Mouse (Mus musculus) heart, embryonic 15.5 days (tissue): ENCODE measurements around the gene Cd72. TPM values are rescaled to one million over a fixed set of nuclear protein-coding genes. Genes with fewer than 3 reads are reported as not detected.

ENCODE experiments used
- ATAC-seq: fragments of 200-750 bp; cut with Nextera tagmentation; replicated peaks from 2 replicates; pipeline ENCODE4 v1.8.0; 2017; ENCODE audit warnings: low read depth, moderate TSS enrichment; ENCODE audit not compliant: insufficient number of reproducible peaks, insufficient read depth, low FRiP score
- H3K27ac ChIP-seq: fragments of 300-500 bp; sonication (generic); 2 replicates; pipeline ENCODE4 v1.5.1; 2015; ENCODE audit warnings: mild to moderate bottlenecking, inconsistent platforms
- H3K27me3 ChIP-seq: fragments of 300-500 bp; sonication (generic); 2 replicates; pipeline ENCODE4 v1.6.1; 2015; ENCODE audit warnings: inconsistent platforms
- H3K36me3 ChIP-seq: fragments of 300-500 bp; sonication (generic); 2 replicates; pipeline ENCODE4 v1.6.1; 2015; ENCODE audit warnings: mild to moderate bottlenecking, inconsistent platforms
- H3K4me1 ChIP-seq: fragments of 300-500 bp; sonication (generic); replicated peaks from 2 replicates; pipeline ENCODE4 v1.6.1; 2015; ENCODE audit warnings: inconsistent platforms
- H3K4me2 ChIP-seq: fragments of 300-500 bp; sonication (generic); 2 replicates; pipeline ENCODE4 v1.6.1; 2015; ENCODE audit warnings: inconsistent platforms, mild to moderate bottlenecking, moderate library complexity
- H3K4me3 ChIP-seq: fragments of 300-500 bp; sonication (generic); 2 replicates; pipeline ENCODE4 v1.5.1; 2015; ENCODE audit warnings: mild to moderate bottlenecking, inconsistent platforms
- H3K9ac ChIP-seq: fragments of 300-500 bp; sonication (generic); 2 replicates; pipeline ENCODE4 v1.6.1; 2015; ENCODE audit warnings: mild to moderate bottlenecking, inconsistent platforms
- H3K9me3 ChIP-seq: fragments of 300-500 bp; sonication (generic); replicated peaks from 2 replicates; pipeline ENCODE4 v1.6.1; 2016; ENCODE audit warnings: inconsistent platforms
- WGBS: fragments of 180-500 bp; shearing (Covaris S2); methylation state at CpG from one replicate; pipeline ENCODE4 v1.1.7; 2015; ENCODE audit warnings: mixed read lengths; 5-methylcytosine and 5-hydroxymethylcytosine counted together
- polyA plus RNA-seq: library from polyadenylated mRNA; unstranded; fragments of >200 nt; fragmentation: Nextera tagmentation; extraction: Ambion mirVana; gene quantifications from 2 replicates; pipeline ENCODE4 v1.2.1, GENCODE M21; 2015

Cd72 gene
- polyA plus RNA-seq, 1 experiment from 2014 or later, result 2.1 TPM

GRCm38 (mm10) chr4:43447251-43447650 lies 7.2 kb downstream of the Cd72 start:
- Histone ChIP-seq H3K4me3 (no peak overlapping the region), H3K4me1 (peaks cover 15% of the 10 kb centered on the region), H3K27ac (no peak overlapping the region), H3K9ac (no peak overlapping the region), H3K4me2 (no peak overlapping the region), H3K9me3 (no peaks in the 10 kb centered on the region), H3K27me3 (0 out of 2 replicates have a peak, but pooled peaks cover 3% of the 10 kb centered on the region), H3K36me3 (peaks cover 35% of the 10 kb centered on the region)
- ATAC-seq, result no peak
- WGBS, result 93% methylated on average over 13 of the region's 13 CpGs

- H3K36me3 ChIP-seq, result peaks cover 35% of the 10 kb centered on the region
- H3K27me3 ChIP-seq, result no peaks in the 10 kb centered on the region
- H3K4me2 ChIP-seq, result peak overlapping the region; percentile 97
- H3K27ac ChIP-seq, result peak overlapping the region; percentile 93
- H3K9ac ChIP-seq, result peak overlapping the region; percentile 99
- no peaks in the 10 kb centered on the region for H3K9me3 ChIP-seq
- ATAC-seq, result no peak
- peak overlapping the region; percentile 93 for H3K4me3 ChIP-seq
- peaks cover 14% of the 10 kb centered on the region for H3K4me1 ChIP-seq
- WGBS, result 2% methylated on average over 28 of the region's 28 CpGs
Measured at GRCm38 (mm10) chr4:43443511-43443910, 10.9 kb downstream of the Cd72 start.

GRCm38 (mm10) chr4:43442456-43443361 lies 11.7 kb downstream of the Cd72 start:
- Histone ChIP-seq H3K9me3 (no peaks in the 10 kb centered on the region), H3K4me3 (peak overlapping the region; percentile 93), H3K27me3 (no peaks in the 10 kb centered on the region), H3K27ac (peak overlapping the region; percentile 93), H3K4me1 (peaks cover 14% of the 10 kb centered on the region), H3K4me2 (peak overlapping the region; percentile 97), H3K9ac (peak overlapping the region; percentile 99), H3K36me3 (peaks cover 28% of the 10 kb centered on the region)
- 0% methylated on average over 88 of the region's 88 CpGs for WGBS
- peak; percentile 67 for ATAC-seq

GRCm38 (mm10) chr4:43442044-43442443 lies 12.4 kb downstream of the Cd72 start:
- peak overlapping the region; percentile 97 for H3K4me2 ChIP-seq
- H3K27ac ChIP-seq, result peak overlapping the region; percentile 93
- WGBS, result under 1% methylated on average over 33 of the region's 33 CpGs
- ATAC-seq, result peak; percentile 95
- peak overlapping the region; percentile 99 for H3K9ac ChIP-seq
- H3K4me1 ChIP-seq, result peaks cover 14% of the 10 kb centered on the region
- H3K9me3 ChIP-seq, result no peaks in the 10 kb centered on the region
- H3K27me3 ChIP-seq, result no peaks in the 10 kb centered on the region
- H3K4me3 ChIP-seq, result peak overlapping the region; percentile 93
- H3K36me3 ChIP-seq, result peaks cover 22% of the 10 kb centered on the region

GRCm38 (mm10) chr4:43441639-43442038 lies 12.8 kb downstream of the Cd72 start, which contains the start of gene Tesk1:
Tesk1 (plus strand) TSS chr4:43441939.
- Histone ChIP-seq H3K4me3 (peak within 1 kb of the TSS; percentile 93), H3K27me3 (no peaks in the 10 kb centered on the region), H3K9me3 (no peaks in the 10 kb centered on the region), H3K4me1 (peaks cover 14% of the 10 kb centered on the region), H3K9ac (peak within 1 kb of the TSS; percentile 99), H3K36me3 (peaks cover 17% of the 10 kb centered on the region), H3K27ac (peak within 1 kb of the TSS; percentile 93), H3K4me2 (peak within 1 kb of the TSS; percentile 97)
- no peak for ATAC-seq
- 28% methylated on average over 4 of the region's 4 CpGs for WGBS

GRCm38 (mm10) chr4:43432832-43433231 lies 21.6 kb downstream of the Cd72 start:
- 79% methylated on average over 1 of the region's 1 CpGs for WGBS
- Histone ChIP-seq H3K9me3 (no peaks in the 10 kb centered on the region), H3K4me3 (no peak overlapping the region), H3K4me2 (no peak overlapping the region), H3K4me1 (peaks cover 10% of the 10 kb centered on the region), H3K27ac (no peak overlapping the region), H3K9ac (no peak overlapping the region), H3K27me3 (no peaks in the 10 kb centered on the region), H3K36me3 (no peaks in the 10 kb centered on the region)
- no peak for ATAC-seq

- no peak overlapping the region for H3K4me3 ChIP-seq
- peak; percentile 42; the same call in 1 of the 2 replicates for ATAC-seq
- no peaks in the 10 kb centered on the region; the same call in 1 of the 2 replicates for H3K36me3 ChIP-seq
- H3K4me1 ChIP-seq, result peaks cover 15% of the 10 kb centered on the region
- H3K27me3 ChIP-seq, result peaks cover 10% of the 10 kb centered on the region
- WGBS, result 4% methylated on average over 4 of the region's 4 CpGs
- H3K9ac ChIP-seq, result no peak overlapping the region
- H3K4me2 ChIP-seq, result peak overlapping the region; percentile 32; the same call in 1 of the 2 replicates
- H3K27ac ChIP-seq, result peak overlapping the region; percentile 75
- no peaks in the 10 kb centered on the region for H3K9me3 ChIP-seq
Measured at GRCm38 (mm10) chr4:43431690-43432089, 22.7 kb downstream of the Cd72 start.

GRCm38 (mm10) chr4:43428946-43429345 lies 25.5 kb downstream of the Cd72 start, which contains the start of gene Fam166b:
Fam166b (minus strand) TSS chr4:43429134.
- no peak within 1 kb of the TSS for H3K27ac ChIP-seq
- peaks cover 32% of the 10 kb centered on the region for H3K27me3 ChIP-seq
- H3K9me3 ChIP-seq, result no peaks in the 10 kb centered on the region
- H3K36me3 ChIP-seq, result peaks cover 26% of the 10 kb centered on the region
- ATAC-seq, result peak; percentile 55
- peaks cover 19% of the 10 kb centered on the region for H3K4me1 ChIP-seq
- no peak within 1 kb of the TSS for H3K9ac ChIP-seq
- H3K4me2 ChIP-seq, result peak within 1 kb of the TSS; percentile 36
- H3K4me3 ChIP-seq, result no peak within 1 kb of the TSS
- WGBS, result 9% methylated on average over 10 of the region's 10 CpGs

GRCm38 (mm10) chr4:43428180-43428861 lies 26.1 kb downstream of the Cd72 start:
- peaks cover 32% of the 10 kb centered on the region for H3K36me3 ChIP-seq
- H3K9ac ChIP-seq, result no peak overlapping the region
- H3K4me2 ChIP-seq, result peak overlapping the region; percentile 36; the same call in 1 of the 2 replicates

GRCm38 (mm10) chr4:43427501-43428179 lies 26.8 kb downstream of the Cd72 start:
- Histone ChIP-seq H3K36me3 (peaks cover 39% of the 10 kb centered on the region), H3K27ac (no peak overlapping the region), H3K27me3 (peaks cover 33% of the 10 kb centered on the region), H3K4me2 (no peak overlapping the region), H3K4me1 (peaks cover 19% of the 10 kb centered on the region), H3K4me3 (no peak overlapping the region), H3K9me3 (no peaks in the 10 kb centered on the region), H3K9ac (no peak overlapping the region)
- ATAC-seq, result no peak
- 40% methylated on average over 23 of the region's 23 CpGs for WGBS

More at GRCm38 (mm10) chr4:43428180-43428861, 26.1 kb downstream of the Cd72 start:
- H3K27ac ChIP-seq, result no peak overlapping the region
- no peak overlapping the region for H3K4me3 ChIP-seq
- peaks cover 19% of the 10 kb centered on the region for H3K4me1 ChIP-seq
- no peaks in the 10 kb centered on the region for H3K9me3 ChIP-seq
- WGBS, result 36% methylated on average over 16 of the region's 16 CpGs
- H3K27me3 ChIP-seq, result peaks cover 33% of the 10 kb centered on the region
- ATAC-seq, result no peak

- Histone ChIP-seq H3K9me3 (no peaks in the 10 kb centered on the region), H3K27me3 (peaks cover 33% of the 10 kb centered on the region), H3K9ac (no peak overlapping the region), H3K36me3 (peaks cover 51% of the 10 kb centered on the region), H3K4me2 (no peak overlapping the region), H3K4me3 (no peak overlapping the region), H3K27ac (no peak overlapping the region), H3K4me1 (peaks cover 18% of the 10 kb centered on the region)
- ATAC-seq, result no peak
- 66% methylated on average over 10 of the region's 10 CpGs for WGBS
Measured at GRCm38 (mm10) chr4:43426487-43426886, 27.9 kb downstream of the Cd72 start.
